Mouse (Mus musculus) cerebellum, adult 18-20 months (tissue): Measurements from ENCODE around the gene Sfmbt1.

Experiments used
- DNase-seq, 2 experiments: peaks; one replicate each; pipeline ENCODE4 v3.0.0; 2021

Sfmbt1 gene

DNA sequence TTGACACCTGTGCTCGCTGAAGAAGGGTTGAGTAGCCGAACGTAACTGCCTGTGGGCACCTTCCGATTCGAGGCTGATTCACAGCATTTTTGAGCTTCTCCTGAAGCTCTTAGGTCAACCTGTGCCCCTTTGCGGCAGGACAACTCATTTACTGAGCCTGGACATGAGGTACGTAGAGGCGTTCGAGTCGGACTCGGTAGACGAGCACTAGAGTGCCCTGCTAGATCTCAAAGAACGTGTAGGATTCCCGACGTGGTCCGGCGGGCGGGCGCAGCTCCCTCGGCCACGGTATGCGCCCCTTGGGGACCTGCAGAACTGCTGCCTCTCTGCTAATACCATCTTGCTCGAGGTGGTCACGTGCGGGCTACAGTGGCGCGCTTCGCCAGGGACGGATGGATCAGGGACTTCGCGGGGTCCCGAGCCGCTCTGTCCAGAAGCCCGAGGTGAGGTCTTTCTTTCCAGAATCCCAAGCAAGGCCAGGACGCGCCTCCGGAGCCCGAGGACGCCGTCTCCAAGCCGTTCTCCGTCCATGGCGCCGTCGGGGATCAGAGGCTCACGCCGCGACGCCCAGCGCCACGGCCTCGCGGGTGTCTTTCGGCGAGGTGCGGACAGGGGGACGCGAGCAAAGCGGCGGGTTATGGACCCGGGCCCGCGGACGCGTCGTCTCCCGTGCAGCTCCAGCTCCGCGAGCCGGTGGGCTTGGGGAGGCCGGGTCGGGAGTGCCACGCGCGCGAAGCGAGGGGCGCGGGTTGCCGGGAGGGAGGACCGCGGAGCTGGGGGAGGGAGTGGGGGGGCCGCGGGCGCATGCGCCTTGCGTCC is at the start of gene Sfmbt1:
TSS of gene Sfmbt1 (plus strand) at position 51 of the 819 bp plus-strand sequence.
- DNase-seq = no peak

DNA sequence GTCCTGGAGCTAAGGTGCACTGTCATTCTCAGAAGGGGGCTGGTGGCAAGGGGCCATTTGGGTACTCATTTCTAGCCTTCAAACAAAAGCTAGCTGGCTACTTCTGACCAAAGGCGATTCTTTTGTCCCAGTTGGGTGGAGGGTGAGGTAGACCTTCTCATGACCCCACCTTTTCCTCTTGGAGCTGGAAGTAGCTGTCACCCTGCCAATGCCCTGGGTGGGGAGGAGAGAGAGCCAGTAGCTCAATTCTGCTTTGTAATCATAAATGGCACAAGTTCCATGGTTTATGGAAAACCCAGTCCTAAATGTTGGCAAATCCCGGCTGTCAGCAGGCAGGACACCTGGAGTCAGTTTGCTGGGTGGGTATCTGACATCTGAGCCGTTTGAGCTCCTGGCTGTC is 48.6 kb upstream of the Sfmbt1 start:
- DNase-seq = no peak

DNA sequence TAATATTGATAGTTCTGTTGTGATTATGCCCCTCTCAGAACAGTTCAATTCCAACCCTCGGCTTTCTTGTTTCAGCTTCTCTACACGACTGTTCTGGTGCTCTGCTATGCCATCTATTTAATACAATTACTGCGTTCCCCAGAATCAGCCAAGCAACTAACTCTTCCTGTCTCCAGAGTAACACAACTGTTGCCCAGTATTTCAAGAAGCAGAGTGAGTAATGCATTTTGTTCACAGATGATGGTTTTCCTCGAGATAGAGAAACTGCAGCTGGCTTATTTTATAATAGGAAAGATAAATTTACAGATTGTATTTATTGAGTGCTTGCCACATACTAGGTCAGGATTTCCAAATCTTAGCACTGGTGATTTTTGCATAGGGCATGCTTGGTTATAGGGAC is 48.0 kb upstream of the Sfmbt1 start:
- DNase-seq = no peak

DNA sequence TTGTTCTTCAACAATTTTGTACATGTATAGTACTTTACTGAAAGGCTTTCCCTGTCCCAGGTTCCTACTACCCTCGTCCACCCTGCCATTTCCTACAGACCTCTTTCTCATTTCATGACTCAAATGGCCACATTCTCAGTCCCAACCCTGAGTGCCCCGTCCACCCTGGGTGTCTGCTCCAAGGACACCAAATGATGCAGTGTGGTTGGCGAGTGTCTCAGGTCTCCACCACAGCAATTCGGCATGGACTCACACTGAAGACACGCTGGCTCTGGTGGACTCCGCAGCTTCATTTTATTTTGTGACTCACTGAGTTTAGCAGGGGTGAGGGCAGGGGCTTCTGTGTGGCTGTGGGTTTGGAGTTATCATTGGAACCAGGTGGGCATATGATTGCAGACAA is 44.5 kb upstream of the Sfmbt1 start:
- DNase-seq = no peak

DNA sequence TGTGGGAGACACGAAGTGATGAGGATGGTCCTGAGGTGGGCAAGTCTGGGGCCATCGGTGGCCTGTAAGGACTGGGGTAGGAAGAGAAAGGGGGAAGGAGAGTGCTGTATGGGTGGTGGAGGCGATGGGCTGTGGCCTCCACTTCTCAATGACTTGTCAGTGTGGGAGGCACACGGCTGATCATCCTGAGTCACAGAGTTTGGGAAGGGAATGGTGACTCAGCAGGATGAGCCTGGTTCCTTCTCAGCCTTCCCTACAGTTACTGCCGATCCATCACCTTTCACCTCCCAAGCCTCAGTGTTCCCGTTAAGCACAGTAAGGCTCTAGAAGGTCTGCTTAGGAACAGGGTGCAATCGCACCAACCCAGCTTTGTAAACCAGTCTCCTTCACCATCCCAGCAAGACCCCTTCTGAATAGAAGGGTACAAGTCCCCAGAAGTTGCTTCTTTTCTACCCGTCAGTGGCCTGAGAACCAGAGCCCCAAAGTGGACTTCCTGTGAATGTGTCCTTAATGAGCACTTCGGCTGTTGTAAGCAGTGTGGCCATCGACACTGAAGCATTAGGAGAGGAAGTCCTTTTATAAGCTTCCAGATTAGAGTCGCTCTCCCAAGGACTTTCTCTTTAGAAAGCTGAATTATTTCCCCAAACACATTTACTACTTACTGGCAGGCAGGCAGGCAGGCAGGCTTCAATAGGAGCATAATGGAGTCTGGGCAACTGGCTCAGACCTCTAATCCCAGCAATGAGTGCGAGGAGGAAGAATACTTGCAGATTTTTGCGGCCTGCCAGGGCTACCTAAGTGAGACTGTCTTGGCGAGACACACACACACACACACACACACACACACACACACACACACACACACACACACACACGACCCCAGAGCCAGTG is 43.3 kb upstream of the Sfmbt1 start:
- no peak for DNase-seq

DNA sequence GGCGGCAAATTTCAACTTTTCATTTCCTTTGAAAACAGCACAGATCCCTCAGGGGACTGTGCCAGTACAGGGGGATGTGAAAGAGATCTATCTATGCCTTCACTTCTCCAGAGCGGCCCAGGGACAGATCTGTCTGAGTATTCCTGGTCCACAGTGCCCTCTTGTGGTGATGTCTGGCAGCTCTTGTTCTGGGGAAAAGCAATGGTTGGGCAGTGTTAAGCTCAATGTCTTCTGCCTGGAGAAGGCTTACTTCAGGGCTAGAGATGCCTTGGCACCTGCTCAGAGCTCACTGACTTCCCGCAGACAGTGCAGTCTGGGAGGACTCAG is 42.7 kb upstream of the Sfmbt1 start:
- peak; percentile 82 to 84 for DNase-seq

DNA sequence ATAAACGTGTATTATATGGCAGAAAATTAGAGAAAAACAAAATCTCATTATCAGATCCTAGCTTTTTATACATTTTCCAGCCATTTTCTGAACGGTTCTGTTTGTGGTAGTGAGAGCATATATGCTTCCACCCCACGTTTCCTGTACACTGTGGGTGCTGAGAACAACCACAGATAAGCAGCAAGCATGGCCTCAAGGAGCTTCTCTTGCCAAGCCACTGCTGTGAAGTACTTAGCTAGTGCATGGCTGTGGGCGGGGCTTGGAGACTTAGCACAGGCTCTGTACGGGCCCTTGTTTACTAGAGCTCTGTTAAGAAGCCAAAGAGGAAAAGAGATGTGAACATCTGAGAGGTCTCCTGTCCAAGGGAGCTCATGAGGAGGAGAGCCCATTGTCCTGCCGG is 39.7 kb upstream of the Sfmbt1 start:
- no peak for DNase-seq

DNA sequence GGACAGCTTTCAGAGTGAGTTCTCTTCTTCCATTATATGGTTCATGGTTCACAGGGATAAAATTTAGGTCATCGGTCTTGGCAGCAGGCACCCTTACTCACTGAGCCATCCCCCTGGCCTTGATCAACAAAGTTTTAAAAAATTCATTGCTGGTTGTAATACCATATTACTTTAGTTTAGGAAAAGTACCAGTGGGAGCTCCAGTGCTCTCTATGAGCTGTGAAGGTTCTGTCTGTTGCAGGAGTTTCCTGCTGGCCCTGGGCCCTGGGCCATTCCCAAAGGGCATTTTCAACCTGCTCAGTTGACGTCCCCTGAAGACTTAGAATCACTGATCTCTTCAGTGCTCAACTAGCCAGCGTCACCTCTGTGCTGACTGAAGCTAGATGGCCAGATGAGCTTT is 32.5 kb upstream of the Sfmbt1 start:
- no peak for DNase-seq

DNA sequence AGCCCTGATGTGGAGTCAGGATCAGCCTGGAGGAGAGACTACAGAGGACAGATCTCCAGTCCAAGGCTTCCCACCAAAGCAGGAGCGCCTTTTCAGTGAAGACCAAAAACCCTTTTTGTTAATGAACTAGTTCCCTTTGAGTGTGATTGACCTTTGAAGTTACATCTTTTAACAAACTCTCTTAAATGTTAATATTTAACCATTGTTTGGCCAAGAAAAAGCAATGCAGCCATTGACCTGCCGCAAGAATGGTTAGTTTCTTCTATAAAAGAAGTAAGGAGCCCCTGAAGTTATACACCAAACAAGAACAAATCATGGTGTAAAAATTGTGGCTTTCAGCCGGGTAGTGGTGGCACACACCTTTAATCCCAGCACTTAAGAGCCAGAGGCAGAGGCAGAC is 24.0 kb upstream of the Sfmbt1 start:
- DNase-seq = no peak

DNA sequence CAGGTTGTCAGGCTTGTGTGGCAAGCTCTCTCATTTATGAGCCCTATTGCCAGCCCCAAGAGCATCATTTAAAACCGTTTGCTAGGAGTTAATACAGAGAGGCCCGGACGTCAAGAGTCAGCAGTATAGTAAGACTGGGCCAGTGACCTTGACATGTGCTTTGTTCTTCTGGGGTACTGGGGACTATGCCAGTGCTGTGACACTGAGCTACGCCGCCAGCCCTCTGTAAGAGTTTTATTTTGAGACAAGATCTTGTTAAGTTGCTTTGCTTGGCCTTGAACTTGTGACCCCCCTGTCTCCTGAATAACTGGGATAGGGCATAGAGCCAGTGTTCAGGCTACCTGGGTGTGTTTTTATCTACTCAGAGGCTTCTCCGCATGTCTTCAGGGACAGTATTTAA is 22.2 kb upstream of the Sfmbt1 start:
- DNase-seq = no peak

DNA sequence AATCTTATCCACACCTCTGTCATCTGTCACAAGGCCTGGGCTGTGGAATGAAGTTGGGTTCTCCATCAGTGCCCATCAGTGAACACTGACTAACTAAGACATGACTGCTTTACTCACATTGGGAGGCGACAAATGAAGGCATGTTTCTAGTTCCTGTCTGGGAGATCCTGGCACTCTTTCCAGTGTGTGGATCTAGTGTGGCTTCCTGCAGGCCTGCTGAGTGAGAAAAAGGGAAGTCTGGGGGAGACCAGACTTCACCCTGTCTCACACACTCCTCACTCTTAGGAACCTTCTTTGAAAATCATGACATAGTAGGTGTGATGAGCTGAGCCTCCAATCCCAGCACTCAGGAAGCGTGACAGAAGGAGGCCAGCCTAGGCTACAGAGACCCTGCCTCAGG is 19.9 kb upstream of the Sfmbt1 start:
- DNase-seq = no peak

DNA sequence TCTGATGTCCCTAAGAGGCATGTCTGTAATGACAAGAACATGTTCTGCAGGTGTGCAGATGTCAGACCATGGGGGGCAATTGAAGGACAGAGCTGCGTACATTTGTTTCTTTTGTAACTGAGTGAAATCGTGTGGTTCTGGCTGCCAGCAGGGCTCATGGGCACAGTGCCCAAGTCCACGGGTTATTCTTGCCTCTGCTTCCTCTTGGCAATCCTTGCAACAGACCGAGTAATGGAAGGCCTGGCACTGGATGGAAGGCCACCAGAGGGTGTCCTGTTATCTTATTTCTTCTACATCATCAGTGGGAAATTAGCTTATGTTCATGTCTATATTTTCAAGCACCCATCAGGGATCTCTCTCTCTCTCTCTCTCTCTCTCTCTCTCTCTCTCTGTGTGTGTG is 19.0 kb upstream of the Sfmbt1 start:
- DNase-seq = peak; percentile 84 to 86

DNA sequence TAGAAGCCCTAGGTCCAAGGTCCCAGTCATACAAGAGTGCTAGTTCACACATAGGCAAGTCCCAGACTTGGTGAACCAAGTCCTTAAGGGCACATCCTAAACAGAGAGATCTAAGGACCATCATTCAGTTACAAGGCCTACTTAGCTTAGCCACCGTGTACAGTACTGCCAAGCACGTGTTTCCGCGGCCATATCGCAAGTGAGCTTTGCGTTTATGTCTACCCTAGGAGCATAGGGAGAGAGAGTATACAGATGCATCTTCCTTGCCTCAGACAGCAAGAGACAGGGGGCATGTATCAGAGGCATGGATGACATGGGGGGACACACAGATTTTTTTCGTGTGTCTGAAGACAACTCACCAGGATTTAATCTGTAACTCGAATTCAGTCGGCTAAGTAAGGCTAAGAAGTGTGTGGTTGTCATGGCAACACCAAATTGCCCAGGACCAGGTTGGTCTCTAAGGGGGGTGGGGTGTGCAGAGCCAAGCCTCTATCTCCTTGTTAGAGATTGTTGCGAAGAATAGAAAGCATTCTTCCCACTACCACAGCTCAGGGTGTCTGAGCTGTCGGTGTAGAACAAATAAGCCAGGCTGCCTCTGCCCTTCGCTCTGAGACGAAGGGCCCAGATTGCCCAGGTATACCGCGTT is 17.1 kb upstream of the Sfmbt1 start:
- DNase-seq = no peak

DNA sequence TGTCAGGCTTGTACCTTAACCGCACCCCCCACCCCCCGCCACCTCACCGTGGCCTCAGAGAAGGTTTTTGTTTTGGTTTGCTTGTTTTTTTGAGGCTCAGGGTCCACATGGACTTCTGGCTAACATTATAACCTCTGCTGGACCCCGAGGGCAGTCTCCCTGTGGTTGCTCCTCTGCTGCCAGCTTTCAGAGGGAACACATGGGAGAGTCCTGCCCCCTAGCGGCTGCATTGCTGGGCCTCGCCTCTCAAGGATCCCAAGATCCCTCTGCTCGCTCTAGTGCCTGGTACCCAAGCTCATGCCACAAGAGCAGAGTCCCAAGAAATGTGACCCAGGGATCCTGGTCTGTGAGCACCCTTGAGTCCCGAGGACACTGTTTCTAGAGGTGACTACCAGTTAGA is 15.0 kb upstream of the Sfmbt1 start:
- DNase-seq = peak; percentile 45 to 51

DNA sequence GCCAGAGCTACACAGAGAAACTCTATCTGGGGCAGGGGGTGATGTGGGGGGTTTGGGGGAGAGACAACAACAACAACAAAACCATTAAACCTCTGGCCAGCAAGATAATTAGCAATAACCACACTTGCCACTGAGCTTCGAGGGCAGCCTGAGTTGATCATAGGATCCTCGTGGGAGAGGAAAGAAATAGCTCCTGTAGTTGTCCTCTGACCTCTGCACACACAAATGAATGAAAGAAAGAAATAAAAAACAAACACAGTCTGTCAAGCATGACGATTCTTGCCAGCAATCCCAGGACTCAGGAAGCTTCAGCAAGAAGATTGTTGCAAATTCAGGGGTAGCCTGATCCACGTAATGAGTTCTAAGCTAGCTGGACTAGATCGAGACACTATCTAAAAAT is 12.1 kb upstream of the Sfmbt1 start:
- DNase-seq = no peak

DNA sequence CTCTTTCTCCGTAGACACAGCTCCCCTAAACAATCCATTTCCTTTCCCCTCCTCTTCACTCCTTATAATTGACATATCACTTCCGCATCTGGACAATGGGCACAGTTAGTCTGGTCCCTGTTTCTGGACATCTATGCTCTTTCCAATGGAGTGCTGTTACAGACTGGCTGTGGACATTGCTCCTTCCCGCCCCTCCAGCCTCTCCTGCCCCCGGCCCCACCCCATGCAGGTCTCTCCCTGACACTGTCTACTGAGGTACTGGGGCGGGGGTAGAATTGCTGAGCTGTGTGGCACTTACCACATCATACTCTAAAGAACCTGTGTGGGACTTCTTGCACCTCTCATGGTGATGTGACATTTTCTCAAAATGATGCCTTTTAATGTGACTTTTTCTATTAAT is 11.6 kb upstream of the Sfmbt1 start:
- DNase-seq = no peak

DNA sequence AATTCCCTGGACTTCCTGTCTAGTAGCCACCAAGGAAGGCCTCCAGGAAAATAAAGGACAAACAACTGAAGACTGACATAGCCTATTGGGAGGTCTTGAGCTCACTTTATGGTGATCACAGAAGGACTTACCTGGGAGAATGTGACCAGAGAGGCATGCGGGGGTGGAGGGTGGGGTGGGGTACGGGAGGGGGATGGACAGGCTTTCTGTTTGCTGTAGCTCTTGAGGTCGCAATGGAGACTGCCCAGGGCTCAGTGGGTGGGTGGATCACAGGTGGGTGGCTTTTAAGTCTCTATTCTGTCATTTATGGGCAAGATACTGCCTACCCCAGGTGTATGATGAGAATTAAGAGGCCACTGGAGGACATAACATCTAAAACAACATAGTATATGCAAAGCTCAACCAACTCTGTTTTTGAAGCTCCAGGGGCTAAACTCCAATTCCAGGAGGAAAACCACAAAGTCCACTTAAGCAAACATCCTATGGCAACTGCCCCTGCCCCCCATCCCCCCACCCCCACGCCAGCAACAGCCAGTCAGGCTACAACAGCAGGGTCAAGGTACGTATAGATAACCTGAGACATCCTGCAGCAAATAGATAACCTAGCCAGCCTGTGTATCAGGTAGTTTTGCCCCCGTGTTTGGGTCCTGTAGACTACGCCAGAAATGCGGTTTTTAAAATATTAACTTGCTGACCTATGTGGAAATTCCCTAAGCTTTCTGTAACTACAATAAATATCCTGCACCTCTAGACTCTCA is 10.4 kb upstream of the Sfmbt1 start:
- no peak for DNase-seq

DNA sequence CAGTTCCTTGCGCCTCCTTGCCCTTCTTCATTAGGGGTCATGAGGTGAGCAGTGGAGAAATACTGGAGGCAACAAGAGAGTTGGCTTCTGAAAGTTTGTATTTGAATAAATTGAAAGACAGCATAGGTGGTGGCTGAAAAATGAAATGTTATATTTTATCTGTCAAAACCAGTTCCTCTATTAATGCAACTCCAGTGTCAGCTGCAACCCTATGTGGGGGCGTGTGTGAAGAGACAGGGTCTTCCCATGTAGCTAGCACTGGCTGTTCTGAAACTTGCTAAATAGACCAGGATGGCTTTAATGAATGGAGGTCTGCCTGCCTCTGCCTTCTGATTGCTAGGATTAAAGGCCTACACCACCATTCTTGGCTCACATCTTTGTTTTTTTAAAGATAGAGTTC is 2.8 kb upstream of the Sfmbt1 start:
- DNase-seq = no peak

DNA sequence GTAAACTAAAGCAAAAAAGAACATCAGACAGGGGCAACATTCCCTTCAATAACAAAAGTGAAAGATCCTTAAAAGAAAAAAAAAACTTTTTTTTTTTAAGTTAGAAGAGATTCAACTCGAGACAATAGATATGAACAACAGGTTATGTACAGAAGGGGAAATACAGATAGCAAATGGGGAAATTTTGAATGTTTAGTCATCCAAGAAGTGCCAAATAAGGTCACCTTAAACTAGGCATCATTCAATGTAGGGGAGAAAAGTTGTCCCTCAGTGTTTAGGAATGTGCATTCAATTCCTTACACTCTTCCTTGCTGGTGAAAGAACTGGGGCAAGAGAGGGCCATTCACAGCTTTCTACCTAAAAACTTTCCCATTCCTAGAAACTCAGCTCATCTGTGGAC is 880 bp upstream of the Sfmbt1 start:
- no peak for DNase-seq

DNA sequence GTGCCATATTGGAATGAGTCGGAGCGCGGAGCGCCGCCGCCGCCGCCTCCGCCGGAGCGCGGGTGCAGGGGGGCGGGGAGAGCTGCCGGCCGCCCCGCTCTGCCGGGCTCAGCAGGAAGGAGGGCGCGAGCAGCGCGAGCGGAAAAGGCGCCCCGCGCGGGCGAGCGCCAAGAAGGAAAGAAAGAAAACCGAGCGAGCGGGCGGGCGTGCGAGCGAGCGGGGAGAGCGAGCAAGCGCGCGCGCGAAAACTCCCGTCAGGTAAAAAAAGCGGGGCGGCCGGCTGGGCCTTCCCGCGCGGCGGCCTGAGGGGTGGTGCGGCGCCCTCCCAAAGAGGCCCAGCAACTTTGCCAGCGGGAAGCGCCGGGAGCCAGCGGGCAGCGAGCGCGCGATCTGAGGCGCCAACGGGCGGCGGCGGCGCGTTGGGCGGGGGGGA is 985 bp downstream of the Sfmbt1 start:
- DNase-seq = peak; percentile 77 to 88

DNA sequence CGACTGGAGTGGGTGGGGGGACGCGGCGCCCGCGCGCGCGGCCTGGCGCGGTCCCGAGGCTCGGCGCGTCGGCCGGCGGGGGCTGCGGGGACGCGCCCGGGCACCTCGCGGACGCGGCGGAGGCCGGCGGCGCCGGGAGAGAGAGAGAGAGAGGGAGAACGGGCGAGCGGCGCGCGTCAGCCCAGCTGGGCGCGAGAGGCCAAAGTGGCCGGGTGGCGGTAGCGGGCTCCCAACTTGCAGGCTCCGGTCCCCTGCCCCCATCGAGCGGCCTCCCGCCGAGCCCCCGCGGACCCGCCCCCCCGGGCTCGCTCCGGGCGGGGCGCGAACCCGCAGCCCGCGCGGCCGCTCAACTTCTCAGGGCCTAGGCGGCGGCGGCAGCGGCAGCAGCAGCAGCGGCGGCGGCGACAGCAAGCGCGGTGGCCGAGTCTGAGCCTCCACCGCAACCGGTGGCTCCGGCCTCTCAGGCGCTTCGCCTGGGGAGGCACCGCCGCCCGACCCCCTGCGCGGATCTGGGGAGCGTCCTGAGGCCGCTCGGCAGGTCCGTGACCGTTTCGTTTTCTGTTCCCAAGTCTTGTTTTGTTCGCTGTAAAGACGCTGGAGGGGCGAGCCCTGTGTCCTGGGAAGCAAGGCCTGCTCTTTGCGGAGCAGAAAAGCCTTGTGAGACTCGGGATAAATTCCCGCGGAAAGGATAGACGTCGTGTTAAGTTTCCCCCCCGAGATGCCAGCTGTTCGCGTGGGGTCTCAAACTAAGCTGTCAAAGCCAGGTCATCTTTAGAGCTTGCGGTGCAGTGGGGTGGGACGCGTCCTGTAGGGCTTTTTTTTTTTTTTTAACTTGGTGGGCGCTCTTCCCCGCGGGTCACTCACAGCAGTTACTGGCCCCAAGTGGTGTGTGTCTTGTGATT is 1.7 kb downstream of the Sfmbt1 start:
- peak; percentile 55 to 81 for DNase-seq

DNA sequence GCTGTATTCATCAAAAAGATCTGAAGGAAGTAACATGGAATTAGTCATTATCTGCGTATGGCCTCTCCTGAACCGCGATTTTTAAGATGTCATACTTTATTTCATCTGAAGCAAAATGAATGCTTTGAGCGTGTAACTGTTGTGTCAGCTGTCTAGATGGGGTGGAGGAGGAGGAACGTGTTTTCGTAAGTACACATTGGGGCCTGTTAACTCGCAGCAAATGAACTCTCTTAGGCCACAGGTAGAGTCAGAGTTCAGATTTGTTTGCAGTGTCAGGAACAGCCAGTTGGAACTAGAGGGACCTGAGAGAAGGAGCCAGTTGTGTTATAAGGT is 2.3 kb downstream of the Sfmbt1 start:
- no peak for DNase-seq
